Comparison of ENCODE assay signal across 21 mouse cellular contexts in the genomic region with DNA sequence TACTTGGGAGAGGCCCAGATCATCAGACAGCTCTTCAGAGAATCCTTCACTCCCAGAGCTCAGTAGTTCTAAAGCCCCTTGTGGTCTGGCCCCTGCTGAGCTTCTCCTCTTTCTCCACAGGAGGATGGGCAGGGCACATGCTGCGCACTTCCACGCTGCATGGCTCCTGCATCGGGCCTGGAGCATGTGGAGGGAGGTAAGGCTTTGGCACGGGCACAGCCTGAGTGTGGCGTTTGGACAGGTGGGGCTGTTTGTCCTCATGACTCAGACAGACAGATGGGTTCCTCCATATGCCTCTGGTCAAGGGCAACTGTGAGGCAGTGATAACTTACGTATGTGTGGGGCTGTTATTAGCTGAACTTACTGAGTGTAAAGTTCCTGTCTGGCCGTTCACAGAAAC.
A peak's percentile ranks its signal among the peaks of the same experiment; 100 is the strongest.
DNase-seq lines count a peak whose midpoint lies in the region; ATAC-seq and TF ChIP-seq lines count a peak whose summit lies in the region.
"Had no signal": no experiment of that assay in that cellular context is flagged by ENCODE, and none has a peak within 500 bp of the region (broad histone marks: within the 10 kb centered on the region; RNA-seq: fewer than 3 reads in every experiment).

No protein-coding gene starts in this region.

- no peaks in the 10 kb centered on the region for H3K4me1 ChIP-seq in heart, embryonic 10.5 days
- H3K4me1 ChIP-seq in intestine, embryonic 16.5 days (ENCODE audit: control insufficient read depth, insufficient read depth, low read length), result peaks cover 33% of the 10 kb centered on the region
- no peaks in the 10 kb centered on the region for H3K4me1 ChIP-seq in midbrain, postnatal 0 days (ENCODE audit: insufficient read depth, low read length)
- H3K4me1 ChIP-seq: embryonic facial prominence, embryonic 15.5 days; forebrain, embryonic 10.5 days; heart, embryonic 13.5 days; hindbrain, embryonic 15.5 days had no signal

- H3ac ChIP-seq in myocyte (ENCODE audit: control insufficient read depth, insufficient read length), result no peak overlapping the region

- H3K9me3 ChIP-seq in heart, embryonic 10.5 days, result 0 out of 2 replicates have a peak, but pooled peaks cover 3% of the 10 kb centered on the region
- H3K9me3 ChIP-seq in intestine, embryonic 16.5 days (ENCODE audit: control insufficient read depth, low read length), result no peaks in the 10 kb centered on the region
- no peaks in the 10 kb centered on the region for H3K9me3 ChIP-seq in midbrain, postnatal 0 days (ENCODE audit: low read length)
- H3K9me3 ChIP-seq: embryonic facial prominence, embryonic 15.5 days; hindbrain, embryonic 15.5 days had no signal

- 74% methylated on average over 7 of the region's 7 CpGs for WGBS in heart, embryonic 10.5 days
- WGBS in intestine, embryonic 16.5 days, result 62% methylated on average over 7 of the region's 7 CpGs
- WGBS in midbrain, postnatal 0 days, result 63% methylated on average over 7 of the region's 7 CpGs

- no peak for TF ChIP-seq CTCF in midbrain, postnatal 0 days (IDR thresholded peaks at IDR 0.05)

- no peak overlapping the region for H3K4me3 ChIP-seq in heart, embryonic 10.5 days
- H3K4me3 ChIP-seq in intestine, embryonic 16.5 days (ENCODE audit: low read length), result no peak overlapping the region
- H3K4me3 ChIP-seq in myocyte, result no peak overlapping the region
- H3K4me3 ChIP-seq in midbrain, postnatal 0 days (ENCODE audit: low read depth, low read length), result no peak overlapping the region
- H3K4me3 ChIP-seq: embryonic facial prominence, embryonic 15.5 days; erythroblast, embryonic 14.5 days; forebrain, embryonic 10.5 days; heart, embryonic 13.5 days; hindbrain, embryonic 15.5 days had no signal

- no peak overlapping the region for H3K27ac ChIP-seq in heart, embryonic 10.5 days
- H3K27ac ChIP-seq in intestine, embryonic 16.5 days (ENCODE audit: low read length), result peak overlapping the region; percentile 45; the same call in 1 of the 2 replicates
- no peak overlapping the region for H3K27ac ChIP-seq in midbrain, postnatal 0 days (ENCODE audit: low read depth, low read length)
- H3K27ac ChIP-seq: embryonic facial prominence, embryonic 15.5 days; forebrain, embryonic 10.5 days; heart, embryonic 13.5 days; hindbrain, embryonic 15.5 days had no signal

- ATAC-seq in common myeloid progenitor, adult 5-6 weeks (replicated peaks; ENCODE audit: low read depth, poor library complexity, severe bottlenecking), result 0 out of 2 replicates have a peak, but pooled peaks have one; percentile 36
- peak; percentile 21 for ATAC-seq in intestine, embryonic 16.5 days
- ATAC-seq in midbrain, postnatal 0 days (ENCODE audit: low FRiP score), result no peak
- ATAC-seq: activated CD4-positive, CD25-positive, alpha-beta regulatory T cell, adult 4 months; forebrain, embryonic 16.5 days had no signal

- peak; percentile 68 for DNase-seq in heart, embryonic 10.5 days (ENCODE audit: low spot score)
- no peak for DNase-seq in heart, adult 11 months
- DNase-seq in layer of hippocampus, postnatal 10 days (ENCODE audit: low spot score in 2 of 2), result no peak
- DNase-seq in midbrain, postnatal 0 days (ENCODE audit: low spot score), result no peak
- DNase-seq in gastrocnemius, adult 18-20 months (ENCODE audit: low spot score), result no peak
- DNase-seq: adrenal gland, postnatal 14 days; cerebellum, adult 11-12 months; cerebellum, adult 9-10 months; cerebellum, postnatal 36 days; gastrocnemius, postnatal 14 days; heart, postnatal 36 days had no signal

- H3K27me3 ChIP-seq in heart, embryonic 10.5 days (ENCODE audit: insufficient read depth, poor library complexity, severe bottlenecking), result no peaks in the 10 kb centered on the region
- H3K27me3 ChIP-seq in intestine, embryonic 16.5 days (replicated peaks; ENCODE audit: control insufficient read depth, insufficient read depth, low read length), result no peaks in the 10 kb centered on the region
- H3K27me3 ChIP-seq in myocyte (ENCODE audit: control insufficient read depth, insufficient read depth, insufficient read length), result no peaks in the 10 kb centered on the region
- H3K27me3 ChIP-seq in midbrain, postnatal 0 days (ENCODE audit: insufficient read depth, low read length), result no peaks in the 10 kb centered on the region
- H3K27me3 ChIP-seq: embryonic facial prominence, embryonic 15.5 days; heart, embryonic 13.5 days; hindbrain, embryonic 15.5 days had no signal

- H3K79me2 ChIP-seq in myocyte (ENCODE audit: control insufficient read depth, insufficient read depth), result no peaks in the 10 kb centered on the region

- H3K36me3 ChIP-seq in heart, embryonic 10.5 days, result no peaks in the 10 kb centered on the region
- no peaks in the 10 kb centered on the region for H3K36me3 ChIP-seq in intestine, embryonic 16.5 days (ENCODE audit: control insufficient read depth, insufficient read depth, low read length)
- H3K36me3 ChIP-seq in myocyte (ENCODE audit: control insufficient read depth, insufficient read depth), result no peaks in the 10 kb centered on the region
- no peaks in the 10 kb centered on the region for H3K36me3 ChIP-seq in midbrain, postnatal 0 days (ENCODE audit: insufficient read depth, low read length)
- H3K36me3 ChIP-seq: embryonic facial prominence, embryonic 15.5 days; forebrain, embryonic 10.5 days; heart, embryonic 13.5 days; hindbrain, embryonic 15.5 days had no signal

- no peak overlapping the region for H3K9ac ChIP-seq in intestine, embryonic 16.5 days (ENCODE audit: low read depth, low read length)
- H3K9ac ChIP-seq in midbrain, postnatal 0 days (replicated peaks; ENCODE audit: low read length, poor library complexity, severe bottlenecking), result no peak overlapping the region
- H3K9ac ChIP-seq: embryonic facial prominence, embryonic 15.5 days; heart, embryonic 13.5 days; hindbrain, embryonic 15.5 days had no signal

- no peak for TF ChIP-seq POLR2A in myocyte (IDR thresholded peaks at IDR 0.05; ENCODE audit: insufficient read length, low read depth)

- no peak overlapping the region for H3K4me2 ChIP-seq in intestine, embryonic 16.5 days (ENCODE audit: low read depth, low read length)
- peak overlapping the region; percentile 22 for H3K4me2 ChIP-seq in myocyte (ENCODE audit: low read depth)
- no peak overlapping the region for H3K4me2 ChIP-seq in midbrain, postnatal 0 days (ENCODE audit: low read depth, low read length, poor library complexity, severe bottlenecking)
- H3K4me2 ChIP-seq: embryonic facial prominence, embryonic 15.5 days; heart, embryonic 13.5 days; hindbrain, embryonic 15.5 days had no signal

TF ChIP-seq in myocyte, 11 proteins besides CTCF, POLR2A, EP300 and RAD21:
- no peak for TF ChIP-seq CEBPB (IDR thresholded peaks at IDR 0.05; ENCODE audit: insufficient read depth, poor library complexity, severe bottlenecking)
- TF ChIP-seq POLR2AphosphoS2 (IDR thresholded peaks at IDR 0.05; ENCODE audit: insufficient read length, low read depth), result no peak
- no peak for TF ChIP-seq TCF3 (IDR thresholded peaks at IDR 0.05; ENCODE audit: insufficient read length, low read depth)
- no peak for TF ChIP-seq USF1 (IDR thresholded peaks at IDR 0.05; ENCODE audit: low read depth)
- no peak for TF ChIP-seq MAX (IDR thresholded peaks at IDR 0.05; ENCODE audit: low read depth)
- TF ChIP-seq MYOG (IDR thresholded peaks at IDR 0.05; ENCODE audit: control insufficient read depth in 1 of 3, insufficient read depth in 1 of 3, insufficient read length in 2 of 3, low read depth in 2 of 3), result peak in 2 of 3 experiments; percentile 45 to 76
- no peak for TF ChIP-seq TCF12 (IDR thresholded peaks at IDR 0.05; ENCODE audit: insufficient read depth, poor library complexity, severe bottlenecking)
- no peak for TF ChIP-seq SRF (IDR thresholded peaks at IDR 0.05; ENCODE audit: control insufficient read depth, insufficient read length, low read depth)
- TF ChIP-seq E2F4 (IDR thresholded peaks at IDR 0.05; ENCODE audit: insufficient read depth), result no peak
- no peak for TF ChIP-seq REST (IDR thresholded peaks at IDR 0.05; ENCODE audit: insufficient read depth, insufficient read length)
- peak in 2 of 3 experiments; percentile 70 to 84 for TF ChIP-seq MYOD1 (IDR thresholded peaks at IDR 0.05; ENCODE audit: control insufficient read depth in 1 of 3, insufficient read length in 2 of 3, low read depth in 2 of 3)
